Mouse (Mus musculus): Measurements from ENCODE around the gene Plcb4.
"Not testable (repeated sequence)": the region's sequence is repeated elsewhere in the genome, so short reads cannot be mapped to it uniquely, and the experiment has no call there.

Gene Plcb4

GRCm38 (mm10) chr2:135890083-135890482 is 231.3 kb downstream of the Plcb4 start:
- in situ Hi-C loops (cut with MseI, MboI) = no loop called here

DNA sequence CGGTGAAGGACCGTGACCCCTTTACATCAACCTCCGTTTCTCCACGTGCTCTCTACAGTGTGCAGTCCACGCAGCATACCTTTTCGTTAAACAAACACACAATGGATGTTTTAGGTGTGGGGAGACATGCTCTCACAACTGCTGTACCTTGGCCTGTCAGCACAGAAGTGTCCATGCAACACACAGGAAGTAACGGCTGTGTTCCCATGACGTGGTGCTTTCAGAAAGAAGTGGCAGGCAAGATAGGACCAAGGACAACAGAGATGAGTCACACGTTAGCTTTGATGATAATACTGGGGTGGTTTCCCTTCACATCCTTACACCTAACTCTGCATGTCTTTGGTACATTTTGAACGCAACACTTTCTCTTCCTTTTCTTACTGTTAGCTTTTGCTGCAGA is 232.3 kb downstream of the Plcb4 start:
- in situ Hi-C loops (cut with MseI, MboI) = no loop called here

- in situ Hi-C loops (cut with MseI, MboI) = no loop called here
Measured at GRCm38 (mm10) chr2:135891686-135892085, 232.9 kb downstream of the Plcb4 start.

- in situ Hi-C loops (cut with MseI, MboI) = no loop called here
Measured at GRCm38 (mm10) chr2:135894582-135894981, 235.8 kb downstream of the Plcb4 start.

- in situ Hi-C loops (cut with MseI, MboI) = no loop called here
Measured at GRCm38 (mm10) chr2:135898025-135898424, 239.2 kb downstream of the Plcb4 start.

DNA sequence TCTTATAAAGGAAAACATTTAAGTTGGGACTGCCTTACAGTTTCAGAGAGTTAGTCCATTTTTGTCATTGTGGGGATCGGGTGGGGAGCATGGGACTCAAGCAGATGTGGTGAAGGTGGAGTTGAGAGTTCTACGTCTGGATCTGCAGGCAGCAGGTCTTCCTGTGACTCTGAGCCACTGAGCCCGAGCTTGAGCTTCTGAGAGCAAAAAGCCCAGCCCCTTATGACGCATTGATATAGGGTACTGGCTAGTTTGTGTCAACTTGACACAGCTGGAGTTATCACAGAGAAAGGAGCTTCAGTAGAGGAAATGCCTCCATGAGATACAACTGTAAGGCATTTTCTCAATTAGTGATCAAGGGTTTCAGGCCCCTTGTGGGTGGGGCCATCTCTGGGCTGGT is 241.1 kb downstream of the Plcb4 start:
- in situ Hi-C loops (cut with MseI, MboI) = not testable (repeated sequence)

- in situ Hi-C loops (cut with MseI, MboI) = no loop called here
Measured at GRCm38 (mm10) chr2:135901015-135901414, 242.2 kb downstream of the Plcb4 start.

DNA sequence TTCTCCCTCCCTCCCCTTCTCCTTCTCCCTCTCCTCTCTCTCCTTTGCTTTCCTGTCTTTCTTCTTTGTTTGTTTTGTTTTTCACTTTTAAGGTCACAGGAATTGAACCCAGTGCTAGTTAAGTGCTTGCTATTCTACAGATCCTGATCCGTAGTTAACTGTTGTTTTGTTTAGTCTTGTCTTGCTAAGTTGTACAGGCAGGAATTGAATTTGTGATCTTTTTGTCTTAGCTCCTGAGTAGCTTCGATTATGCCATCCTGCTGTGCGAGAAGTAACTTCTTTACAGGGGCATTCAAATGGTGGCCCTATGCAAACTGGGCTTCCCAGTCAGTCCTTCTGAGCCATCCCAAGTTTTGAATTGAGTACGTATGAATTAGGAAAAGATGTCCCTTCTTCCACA is 245.5 kb downstream of the Plcb4 start:
- in situ Hi-C loops (cut with MseI, MboI) = no loop called here

DNA sequence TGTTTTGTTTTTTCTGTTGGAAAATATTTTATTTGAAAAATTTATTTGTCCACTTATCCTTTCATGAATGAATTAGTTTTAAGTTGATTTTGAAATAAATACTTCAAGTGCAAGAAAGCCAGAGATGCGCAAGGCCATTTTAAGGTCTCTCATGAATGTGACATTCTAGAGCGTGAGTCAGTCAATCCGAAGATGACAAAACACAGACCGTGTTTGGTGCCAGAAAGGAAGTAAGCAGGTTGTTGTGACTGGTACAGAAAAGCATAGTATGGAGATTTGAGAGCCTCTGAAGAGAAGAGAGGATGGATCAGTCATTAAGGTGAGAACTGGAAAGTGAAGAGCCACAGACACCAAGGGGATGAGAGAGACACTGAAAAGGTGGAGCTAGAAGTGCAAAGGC is 246.0 kb downstream of the Plcb4 start:
- in situ Hi-C loops (cut with MseI, MboI) = no loop called here

DNA sequence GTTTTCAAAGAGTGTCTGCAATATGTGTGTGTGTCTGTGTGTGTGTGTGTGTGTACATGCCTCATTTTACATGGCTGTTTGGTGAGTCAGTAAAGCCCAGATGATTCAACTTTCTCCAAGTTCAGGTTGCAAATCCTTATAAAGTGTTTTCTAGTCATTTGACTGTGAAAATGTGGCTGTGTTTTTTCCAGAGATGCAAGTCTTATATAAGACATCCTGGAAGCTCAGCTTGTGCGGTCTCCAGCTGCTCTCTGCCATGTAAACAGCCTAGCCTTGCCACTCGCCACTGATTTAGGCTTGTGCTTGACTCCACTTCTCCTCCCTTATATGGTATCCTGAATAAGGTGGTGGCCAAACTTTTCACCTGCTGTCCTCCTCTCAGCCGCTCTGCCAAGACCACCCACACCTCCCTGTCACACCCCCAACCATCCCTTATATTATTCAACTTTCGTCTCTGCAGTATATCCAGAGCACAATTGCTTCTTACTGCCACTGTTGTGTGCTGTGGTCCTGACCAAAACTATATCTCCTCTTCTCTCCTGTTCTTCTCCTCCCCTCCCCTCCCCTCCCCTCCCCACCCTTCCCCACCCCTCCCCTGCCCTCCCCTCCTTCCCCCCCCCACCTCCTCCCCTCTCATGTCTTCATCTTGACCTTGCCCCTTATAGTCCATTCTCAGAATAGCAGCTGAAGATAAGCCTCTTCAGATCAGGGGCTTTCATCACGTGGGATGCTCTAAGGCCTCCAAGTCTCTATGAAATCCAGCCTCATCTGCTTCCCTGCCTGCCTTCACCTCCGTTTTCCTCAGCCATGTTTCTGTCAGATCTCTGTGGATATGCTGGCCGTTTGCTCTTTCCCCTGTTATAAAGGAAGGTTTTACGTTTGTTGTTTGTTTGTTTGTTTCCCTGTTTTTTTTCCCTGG is 255.8 kb downstream of the Plcb4 start:
- in situ Hi-C loops (cut with MseI, MboI) = no loop called here

GRCm38 (mm10) chr2:135915928-135916327 is 257.1 kb downstream of the Plcb4 start:
- in situ Hi-C loops (cut with MseI, MboI) = no loop called here

DNA sequence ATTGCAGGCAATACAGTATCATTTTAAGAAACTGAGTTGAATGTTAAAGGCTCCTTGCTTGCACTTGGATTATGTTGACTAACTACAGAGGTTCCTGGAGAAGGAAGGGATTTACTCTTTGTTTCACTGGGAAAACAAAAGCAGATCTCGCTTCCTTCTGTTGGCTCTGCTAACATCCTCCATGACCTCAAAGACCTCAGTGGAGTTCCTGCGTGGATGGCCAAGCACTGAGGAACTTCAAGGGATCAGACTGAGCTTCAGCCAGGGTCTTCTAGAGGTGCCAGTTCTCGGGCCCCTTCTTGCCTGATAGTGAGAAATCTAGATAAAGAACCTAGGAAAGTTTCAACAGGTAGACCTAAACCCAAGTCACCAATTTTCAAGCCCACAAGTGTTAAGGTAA is 258.2 kb downstream of the Plcb4 start:
- in situ Hi-C loops (cut with MseI, MboI) = no loop called here

DNA sequence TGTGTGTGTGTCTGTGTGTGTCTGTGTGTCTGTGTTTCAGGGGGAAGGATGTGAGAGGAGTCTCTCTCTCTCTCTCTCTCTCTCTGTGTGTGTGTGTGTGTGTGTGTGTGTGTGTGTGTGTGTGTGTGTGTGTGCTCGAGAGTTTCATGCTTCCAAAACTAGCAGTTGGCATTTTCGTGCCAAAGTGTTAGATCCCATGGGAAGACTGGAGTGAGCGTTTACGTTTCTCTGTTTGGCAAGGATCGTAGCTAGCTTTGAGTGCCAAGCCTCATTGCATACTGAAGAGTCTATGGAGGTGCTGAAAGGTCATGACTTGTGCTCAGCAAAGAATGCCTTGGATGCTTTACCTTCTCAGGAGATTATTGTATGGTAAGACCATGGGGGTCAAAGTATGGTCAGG is 259.3 kb downstream of the Plcb4 start:
- in situ Hi-C loops (cut with MseI, MboI) = no loop called here

GRCm38 (mm10) chr2:135919641-135920040 is 260.8 kb downstream of the Plcb4 start:
- in situ Hi-C loops (cut with MseI, MboI) = no loop called here

DNA sequence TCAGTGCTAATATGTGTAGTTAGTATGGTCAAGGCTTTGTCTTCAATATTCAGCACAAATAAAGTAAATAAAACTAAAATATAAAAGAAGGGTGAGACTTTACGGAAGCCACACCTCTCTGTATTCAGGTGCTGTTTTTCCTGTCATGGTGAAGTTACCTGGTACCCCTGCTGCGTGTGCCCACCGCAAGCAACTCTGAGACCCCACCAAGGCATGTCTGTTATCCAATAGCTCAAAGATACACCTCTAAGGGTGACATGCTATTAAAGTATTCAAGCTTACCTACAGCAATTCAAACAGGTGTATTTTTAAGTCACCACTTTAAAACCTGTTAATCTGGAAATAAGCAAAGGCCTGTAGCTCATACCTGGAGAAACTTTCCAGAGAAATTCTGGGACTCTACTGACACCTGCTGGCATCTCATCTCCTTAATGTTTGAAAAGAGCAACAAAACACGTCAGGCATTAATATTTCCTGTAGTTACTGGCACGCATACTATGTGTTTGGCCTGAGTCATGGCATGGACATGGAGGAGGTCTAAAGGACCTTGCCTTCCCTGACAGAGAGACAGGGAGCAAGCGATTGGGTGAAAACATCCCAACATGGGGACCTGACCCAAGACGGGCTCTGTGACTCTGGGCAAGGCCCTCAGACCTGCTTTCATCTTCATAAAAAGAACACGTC is 268.0 kb downstream of the Plcb4 start:
- in situ Hi-C loops (cut with MseI, MboI) = loop anchor here in 1 of 2 experiments (25.0 kb wide), 1 partner anchor 540 kb away; no protein-coding TSS in a partner anchor

DNA sequence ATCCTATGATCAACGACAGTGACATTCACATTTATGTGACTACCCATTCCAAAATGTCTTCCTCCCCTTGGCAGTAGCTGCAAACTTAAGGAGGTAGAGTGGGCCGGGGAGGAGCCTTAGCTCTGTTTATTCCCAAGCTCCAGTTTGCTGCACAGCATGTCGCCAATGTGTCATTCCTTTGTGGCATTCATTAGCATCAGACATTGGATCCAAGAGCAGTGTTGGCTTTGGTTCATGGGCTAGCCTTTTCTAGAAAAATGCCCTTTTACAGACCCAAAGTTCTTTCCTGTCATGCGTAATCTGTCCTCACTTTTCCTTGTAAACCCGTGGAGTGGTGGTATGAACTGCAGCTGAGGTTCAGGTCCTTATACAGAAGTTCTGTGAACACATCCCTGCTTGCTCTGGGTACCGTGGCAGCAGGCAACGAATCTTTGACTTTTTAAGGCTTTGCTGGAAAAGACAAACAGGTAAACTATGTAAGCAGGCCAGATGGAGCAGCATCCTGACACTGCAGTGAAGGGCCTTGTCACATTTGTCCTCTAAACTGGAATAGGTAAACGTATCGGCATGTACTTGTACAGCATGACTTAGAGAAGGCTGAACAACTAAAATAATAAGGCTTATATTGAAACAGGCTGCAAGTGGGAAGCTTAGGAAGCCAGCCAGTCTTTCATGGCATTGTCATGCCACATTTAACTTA is 270.4 kb downstream of the Plcb4 start:
- in situ Hi-C loops (cut with MseI, MboI) = loop anchor here in 1 of 2 experiments (25.0 kb wide), 1 partner anchor 542 kb away; no protein-coding TSS in a partner anchor

DNA sequence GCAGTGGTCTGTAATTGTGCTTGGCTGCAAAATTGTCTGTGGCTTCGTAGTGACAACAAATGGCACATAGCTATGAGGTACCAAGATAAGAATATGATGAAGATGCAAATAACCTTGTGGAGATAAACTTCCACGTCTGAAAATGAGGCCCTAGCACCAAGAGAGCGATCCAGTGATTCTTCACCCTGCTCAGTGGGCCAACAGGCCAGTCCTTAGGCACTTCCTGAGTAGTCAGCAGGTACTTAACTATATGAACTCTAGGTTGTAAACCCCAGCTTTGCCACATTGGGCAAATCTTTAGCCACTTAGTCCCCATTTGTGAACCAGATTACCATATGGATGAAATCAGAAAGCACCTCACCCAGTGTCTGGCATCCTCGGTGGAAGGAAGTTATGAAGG is 271.9 kb downstream of the Plcb4 start:
- in situ Hi-C loops (cut with MseI, MboI) = loop anchor here in 1 of 2 experiments (25.0 kb wide), 1 partner anchor 543 kb away; no protein-coding TSS in a partner anchor

DNA sequence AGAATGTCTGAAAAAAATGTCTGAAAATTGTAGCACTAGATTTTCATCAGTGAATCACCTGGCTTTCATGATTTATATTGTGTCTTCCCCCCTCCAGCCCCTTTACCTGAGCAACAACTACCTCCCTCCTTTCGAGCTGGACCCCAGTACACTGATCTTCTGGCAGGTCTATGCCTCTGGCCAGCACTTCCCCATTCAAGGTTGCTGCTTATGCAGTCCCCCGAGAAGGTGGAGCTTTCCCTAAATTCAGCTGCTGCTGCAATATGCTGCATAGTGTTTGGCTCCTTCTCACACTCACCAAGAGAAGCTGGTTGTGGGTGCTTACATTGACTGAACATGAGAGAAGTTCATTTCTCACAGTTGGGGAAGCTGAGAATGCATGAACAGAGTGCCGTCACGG is 273.8 kb downstream of the Plcb4 start:
- in situ Hi-C loops (cut with MseI, MboI) = loop anchor here in 1 of 2 experiments (25.0 kb wide), 1 partner anchor 545 kb away; no protein-coding TSS in a partner anchor

DNA sequence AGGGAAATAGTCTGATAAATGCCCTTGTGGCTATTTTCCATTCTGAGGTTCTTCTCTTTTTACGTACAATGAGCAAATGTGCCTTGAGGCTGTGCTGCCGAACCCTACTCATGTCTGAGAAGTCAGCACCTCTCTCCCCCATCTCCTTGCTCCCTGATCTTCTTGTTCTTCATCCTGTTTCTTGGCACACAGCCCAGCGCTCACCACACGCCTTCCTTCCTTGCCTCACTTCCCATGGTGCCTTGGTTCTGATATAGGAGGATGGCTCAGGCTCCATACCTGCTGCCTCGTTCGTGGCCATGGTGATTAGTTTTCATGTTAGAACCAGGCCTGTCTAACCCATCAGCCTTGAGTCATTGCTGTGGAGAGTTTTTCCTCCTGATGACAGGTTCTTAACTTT is 277.6 kb downstream of the Plcb4 start:
- in situ Hi-C loops (cut with MseI, MboI) = loop anchor here in 1 of 2 experiments (25.0 kb wide), 1 partner anchor 549 kb away; no protein-coding TSS in a partner anchor

GRCm38 (mm10) chr2:135937646-135938045 is 278.8 kb downstream of the Plcb4 start:
- in situ Hi-C loops (cut with MseI, MboI) = loop anchor here in 1 of 2 experiments (25.0 kb wide), 1 partner anchor 550 kb away; no protein-coding TSS in a partner anchor

- in situ Hi-C loops (cut with MseI, MboI) = loop anchor here in 1 of 2 experiments (25.0 kb wide), 1 partner anchor 553 kb away; no protein-coding TSS in a partner anchor
Measured at GRCm38 (mm10) chr2:135939933-135940332, 281.1 kb downstream of the Plcb4 start.

DNA sequence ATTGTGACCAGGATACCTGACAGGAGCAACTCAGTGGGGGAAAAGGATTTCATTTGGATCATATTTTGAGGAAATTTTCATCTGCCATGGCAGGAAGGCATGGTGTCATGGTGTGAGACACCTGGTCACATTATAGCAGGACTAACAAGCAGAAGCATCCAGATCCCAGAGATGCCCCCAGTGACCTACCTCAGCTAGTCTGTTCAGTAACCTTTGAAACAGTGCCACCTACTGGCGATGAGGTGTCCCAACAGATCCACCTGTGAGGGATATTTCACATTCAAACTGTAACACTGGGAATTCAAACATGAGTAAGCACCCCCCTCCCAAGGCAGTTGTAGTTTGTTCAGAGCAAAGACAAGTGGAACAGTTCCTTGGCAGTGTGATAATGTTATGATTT is 289.0 kb downstream of the Plcb4 start:
- in situ Hi-C loops (cut with MseI, MboI) = loop anchor here in 1 of 2 experiments (25.0 kb wide), 1 partner anchor 561 kb away; no protein-coding TSS in a partner anchor

Measured in mouse trophoblast stem cell (cell line).